Mouse (Mus musculus): ENCODE results near the gene Ntrk3. TPM values are rescaled to one million over a fixed set of nuclear protein-coding genes. Genes with fewer than 3 reads are reported as not detected.

Gene Ntrk3
- polyA plus RNA-seq, 1 experiment from 2014 or later = 2.9 TPM

DNA sequence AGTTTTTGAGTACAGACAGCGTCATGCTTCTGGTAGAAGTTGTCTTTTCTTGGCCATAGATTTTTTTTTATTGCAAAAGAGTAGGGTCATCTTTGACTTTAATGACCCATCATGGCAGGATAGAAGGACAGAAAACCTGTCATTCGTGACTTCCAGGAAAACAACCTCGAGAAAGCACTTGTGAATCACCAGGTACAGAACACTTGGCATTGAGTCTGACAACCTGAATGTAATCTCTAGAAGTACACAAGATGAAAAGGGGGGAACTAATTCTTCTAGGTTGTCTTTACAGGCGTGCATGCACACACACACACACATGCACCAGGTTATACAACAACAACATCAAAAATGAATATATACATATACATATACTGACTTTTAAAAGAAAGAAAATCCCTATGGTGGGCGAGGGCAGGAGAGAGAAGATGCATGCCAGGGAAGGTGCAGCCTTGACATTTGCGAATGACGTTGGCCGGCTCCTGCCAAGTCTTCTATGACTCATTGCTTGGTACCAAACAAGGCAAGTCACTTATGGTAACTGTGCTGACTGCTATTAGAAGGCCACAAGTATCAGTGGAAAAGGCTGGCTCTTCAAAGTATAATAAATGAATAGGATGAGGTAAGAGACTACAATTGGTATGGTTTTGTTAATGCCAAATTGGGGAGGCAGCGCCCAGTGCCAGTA lies 217.4 kb downstream of the Ntrk3 start:
- Histone ChIP-seq H3K9ac (no peak overlapping the region), H3K4me1 (replicated peaks) (no peaks in the 10 kb centered on the region), H3K4me2 (replicated peaks) (no peak overlapping the region), H3K36me3 (no peaks in the 10 kb centered on the region), H3K27ac (no peak overlapping the region), H3K27me3 (replicated peaks) (no peaks in the 10 kb centered on the region), H3K9me3 (no peaks in the 10 kb centered on the region), H3K4me3 (replicated peaks) (no peak overlapping the region)
- ATAC-seq = no peak
- WGBS = 91% methylated on average over 9 of the region's 9 CpGs

DNA sequence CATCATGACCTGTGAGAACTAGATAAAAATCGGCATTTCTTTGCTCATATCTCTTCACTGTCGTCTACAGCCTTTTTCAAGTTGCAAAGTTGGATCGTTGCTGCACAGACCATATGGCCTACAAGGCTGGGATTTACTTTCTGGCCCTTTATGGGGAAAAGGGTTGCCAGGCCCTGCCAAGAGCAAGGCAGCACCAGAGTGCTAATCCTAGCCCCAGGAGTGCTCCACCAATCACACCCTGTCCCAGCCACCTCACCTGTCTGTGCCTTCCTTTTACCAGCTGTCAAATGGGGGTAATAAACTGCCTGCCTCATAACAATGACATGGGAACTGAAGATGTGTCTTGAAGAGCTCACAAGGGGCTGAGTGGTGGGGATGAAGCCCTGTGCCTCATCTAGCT lies 218.1 kb downstream of the Ntrk3 start:
- no peaks in the 10 kb centered on the region for H3K36me3 ChIP-seq
- no peaks in the 10 kb centered on the region for H3K9me3 ChIP-seq
- WGBS = 73% methylated on average over 3 of the region's 3 CpGs
- H3K27ac ChIP-seq = no peak overlapping the region
- H3K4me3 ChIP-seq (replicated peaks) = no peak overlapping the region
- ATAC-seq = no peak
- H3K4me1 ChIP-seq (replicated peaks) = no peaks in the 10 kb centered on the region
- no peak overlapping the region for H3K9ac ChIP-seq
- H3K4me2 ChIP-seq (replicated peaks) = no peak overlapping the region
- H3K27me3 ChIP-seq (replicated peaks) = no peaks in the 10 kb centered on the region

DNA sequence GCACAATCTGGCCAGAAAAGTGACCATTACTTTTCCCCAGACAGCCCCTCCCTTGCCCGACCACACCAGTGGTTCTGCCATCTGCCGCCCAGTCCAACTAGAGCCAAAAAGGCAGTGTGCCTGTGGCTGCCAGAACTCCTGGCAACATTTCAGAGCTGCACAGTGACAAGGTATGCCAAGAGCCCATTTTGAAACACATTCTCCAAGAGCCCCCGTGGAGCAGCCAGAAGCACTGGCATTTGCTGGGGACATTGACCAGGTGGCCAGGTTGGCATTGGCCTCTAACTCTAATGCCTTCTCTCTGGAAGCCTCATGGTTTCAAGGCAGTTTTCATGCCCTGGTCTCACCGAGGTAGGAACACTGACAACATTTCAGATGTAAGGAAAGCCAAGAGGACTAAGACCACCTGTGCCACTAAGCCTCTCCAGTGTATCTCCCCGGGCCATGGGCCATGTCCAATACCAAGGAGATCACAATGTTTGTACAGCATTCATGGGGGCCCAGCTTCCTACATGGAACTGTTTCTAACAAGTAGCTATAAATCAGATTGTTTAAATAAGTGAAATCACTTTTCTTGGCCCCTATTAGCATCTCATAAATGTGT lies 218.9 kb downstream of the Ntrk3 start:
- no peak overlapping the region for H3K27ac ChIP-seq
- no peaks in the 10 kb centered on the region for H3K9me3 ChIP-seq
- H3K27me3 ChIP-seq (replicated peaks) = no peaks in the 10 kb centered on the region
- H3K36me3 ChIP-seq = no peaks in the 10 kb centered on the region
- 82% methylated on average over 5 of the region's 5 CpGs for WGBS
- H3K4me1 ChIP-seq (replicated peaks) = no peaks in the 10 kb centered on the region
- no peak overlapping the region for H3K4me3 ChIP-seq (replicated peaks)
- no peak for ATAC-seq
- H3K4me2 ChIP-seq (replicated peaks) = no peak overlapping the region
- no peak overlapping the region for H3K9ac ChIP-seq

DNA sequence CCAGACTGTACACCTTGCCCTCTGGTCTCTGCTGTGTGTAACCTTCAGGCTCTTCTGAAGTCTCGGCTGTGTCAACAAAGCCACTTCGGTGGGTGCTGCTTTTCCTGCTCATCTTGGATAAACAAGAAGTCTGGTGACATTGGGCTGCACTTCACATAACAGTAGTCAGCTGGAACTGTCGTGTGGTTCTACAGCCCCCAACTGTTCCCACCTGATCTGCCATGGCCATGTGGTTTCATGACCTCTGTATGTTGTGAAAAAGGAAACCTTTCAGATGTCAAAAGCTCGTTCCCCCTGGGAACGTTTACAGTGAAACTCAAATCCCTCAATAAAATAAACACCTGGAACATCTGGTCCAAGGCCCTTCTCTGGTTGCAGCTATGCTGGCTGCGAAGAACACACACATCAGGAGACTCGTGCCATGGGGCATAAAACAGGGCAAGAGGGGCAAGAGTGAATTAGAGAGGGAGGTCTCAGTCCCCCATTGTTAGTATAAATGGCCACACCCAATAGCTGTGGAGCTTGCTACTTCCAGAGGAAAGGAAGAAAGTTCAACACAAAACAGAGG lies 222.7 kb downstream of the Ntrk3 start:
- Histone ChIP-seq H3K36me3 (no peaks in the 10 kb centered on the region), H3K4me2 (replicated peaks) (no peak overlapping the region), H3K4me1 (replicated peaks) (no peaks in the 10 kb centered on the region), H3K9me3 (no peaks in the 10 kb centered on the region), H3K4me3 (replicated peaks) (no peak overlapping the region), H3K27me3 (replicated peaks) (no peaks in the 10 kb centered on the region), H3K9ac (no peak overlapping the region), H3K27ac (no peak overlapping the region)
- no peak for ATAC-seq
- 39% methylated on average over 7 of the region's 7 CpGs for WGBS

DNA sequence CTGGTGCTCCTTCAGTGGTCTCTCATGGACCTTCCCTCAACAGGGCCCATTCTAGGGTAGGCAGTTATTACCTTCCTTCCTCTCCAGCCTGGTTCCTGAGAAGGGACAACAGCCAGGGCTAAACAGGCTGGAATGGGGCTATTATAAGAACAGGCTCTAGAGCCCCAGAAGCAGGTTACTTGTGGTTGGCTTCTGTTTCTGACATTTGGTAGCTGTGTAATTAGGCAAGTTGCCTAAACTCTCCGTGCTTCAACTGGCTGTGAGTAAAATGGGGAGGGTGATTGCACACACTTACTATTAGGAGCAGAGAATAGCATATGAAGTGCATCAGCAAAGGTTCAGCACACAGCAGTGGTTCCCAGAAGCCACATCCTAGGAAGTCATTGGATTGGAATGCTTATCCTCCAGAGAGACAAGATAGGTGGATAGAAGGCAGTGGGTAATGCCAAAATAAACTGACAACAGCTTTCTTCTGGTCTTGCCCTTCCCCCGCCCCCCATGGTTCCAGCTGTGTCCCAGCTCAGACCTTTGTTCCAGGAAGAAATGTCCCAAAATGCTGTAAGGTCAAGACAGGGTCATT lies 230.7 kb downstream of the Ntrk3 start:
- H3K4me2 ChIP-seq (replicated peaks) = no peak overlapping the region
- H3K27me3 ChIP-seq (replicated peaks) = no peaks in the 10 kb centered on the region
- no peaks in the 10 kb centered on the region for H3K36me3 ChIP-seq
- H3K27ac ChIP-seq = no peak overlapping the region
- H3K9me3 ChIP-seq = no peaks in the 10 kb centered on the region
- no peak for ATAC-seq
- H3K4me1 ChIP-seq (replicated peaks) = no peaks in the 10 kb centered on the region
- H3K4me3 ChIP-seq (replicated peaks) = no peak overlapping the region
- 65% methylated on average over 2 of the region's 2 CpGs for WGBS
- no peak overlapping the region for H3K9ac ChIP-seq

DNA sequence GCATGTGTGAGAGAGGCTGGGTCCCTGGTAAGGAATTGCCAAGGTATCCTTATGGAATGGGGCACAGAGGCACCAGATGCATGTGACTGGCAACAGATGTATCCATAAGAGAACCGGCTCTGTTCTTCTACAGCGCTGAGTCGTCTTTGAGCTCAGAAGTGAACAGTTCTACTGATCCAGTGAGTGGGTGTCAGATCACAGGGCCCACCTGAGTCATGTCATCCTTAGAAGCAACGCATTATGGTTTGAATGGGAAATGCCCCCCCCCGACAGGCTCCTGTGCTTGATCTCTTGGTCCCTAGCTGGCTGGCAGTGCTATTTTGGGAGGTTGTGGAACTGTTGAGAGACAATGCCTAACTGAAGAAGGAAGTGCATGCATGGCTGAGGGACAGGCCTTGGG lies 236.9 kb downstream of the Ntrk3 start:
- no peak for ATAC-seq
- Histone ChIP-seq H3K4me2 (replicated peaks) (no peak overlapping the region), H3K9ac (no peak overlapping the region), H3K27me3 (replicated peaks) (no peaks in the 10 kb centered on the region), H3K4me3 (replicated peaks) (no peak overlapping the region), H3K27ac (no peak overlapping the region), H3K36me3 (no peaks in the 10 kb centered on the region), H3K9me3 (no peaks in the 10 kb centered on the region), H3K4me1 (replicated peaks) (no peaks in the 10 kb centered on the region)
- WGBS = 85% methylated on average over 5 of the region's 5 CpGs

DNA sequence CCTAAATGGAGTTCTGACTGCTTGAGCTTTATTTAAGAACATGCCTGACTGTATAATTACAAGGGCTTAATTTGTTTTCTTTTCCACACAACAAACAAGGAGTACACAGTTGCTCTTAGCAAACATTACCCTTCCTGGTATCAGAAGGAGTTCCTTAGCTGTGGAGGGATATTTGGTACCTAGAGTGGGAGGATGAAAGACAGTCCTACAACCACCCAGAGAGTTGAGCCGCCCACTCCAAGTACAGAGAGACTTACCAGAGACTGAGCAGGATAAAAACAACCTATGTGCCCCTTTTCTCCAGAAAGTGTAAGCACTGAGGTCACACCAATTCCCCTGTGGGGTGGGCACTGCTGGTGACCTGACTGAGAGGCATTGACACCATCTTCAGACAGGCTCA lies 237.8 kb downstream of the Ntrk3 start:
- H3K9ac ChIP-seq = no peak overlapping the region
- H3K27me3 ChIP-seq (replicated peaks) = no peaks in the 10 kb centered on the region
- no peak overlapping the region for H3K27ac ChIP-seq
- H3K4me2 ChIP-seq (replicated peaks) = no peak overlapping the region
- H3K4me3 ChIP-seq (replicated peaks) = no peak overlapping the region
- WGBS = 83% methylated on average over 1 of the region's 1 CpGs
- no peaks in the 10 kb centered on the region for H3K4me1 ChIP-seq (replicated peaks)
- no peak for ATAC-seq
- H3K36me3 ChIP-seq = no peaks in the 10 kb centered on the region
- H3K9me3 ChIP-seq = no peaks in the 10 kb centered on the region

DNA sequence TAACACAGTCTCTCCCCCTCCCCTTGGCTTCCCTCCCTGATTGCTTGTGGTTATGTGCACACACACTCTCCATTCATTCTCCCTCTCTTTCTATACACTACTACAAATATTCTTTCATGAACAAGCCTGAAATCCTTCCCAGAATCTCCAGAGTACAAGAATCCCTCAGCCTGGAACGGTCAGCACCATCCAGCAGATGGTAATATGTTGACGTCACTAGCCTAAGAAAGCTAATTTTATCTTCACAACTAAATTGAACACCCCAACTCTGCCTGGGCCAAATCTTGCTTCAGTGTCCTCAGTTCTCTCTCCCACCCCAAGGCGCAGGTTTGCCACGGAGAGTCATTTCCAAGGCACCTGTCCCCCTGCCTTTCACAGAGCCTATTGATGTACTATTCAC lies 239.5 kb downstream of the Ntrk3 start:
- H3K4me2 ChIP-seq (replicated peaks) = no peak overlapping the region
- no peak overlapping the region for H3K27ac ChIP-seq
- H3K27me3 ChIP-seq (replicated peaks) = no peaks in the 10 kb centered on the region
- no peaks in the 10 kb centered on the region for H3K4me1 ChIP-seq (replicated peaks)
- no peaks in the 10 kb centered on the region for H3K9me3 ChIP-seq
- no peak for ATAC-seq
- WGBS = 87% methylated on average over 4 of the region's 4 CpGs
- H3K36me3 ChIP-seq = no peaks in the 10 kb centered on the region
- no peak overlapping the region for H3K4me3 ChIP-seq (replicated peaks)
- no peak overlapping the region for H3K9ac ChIP-seq

DNA sequence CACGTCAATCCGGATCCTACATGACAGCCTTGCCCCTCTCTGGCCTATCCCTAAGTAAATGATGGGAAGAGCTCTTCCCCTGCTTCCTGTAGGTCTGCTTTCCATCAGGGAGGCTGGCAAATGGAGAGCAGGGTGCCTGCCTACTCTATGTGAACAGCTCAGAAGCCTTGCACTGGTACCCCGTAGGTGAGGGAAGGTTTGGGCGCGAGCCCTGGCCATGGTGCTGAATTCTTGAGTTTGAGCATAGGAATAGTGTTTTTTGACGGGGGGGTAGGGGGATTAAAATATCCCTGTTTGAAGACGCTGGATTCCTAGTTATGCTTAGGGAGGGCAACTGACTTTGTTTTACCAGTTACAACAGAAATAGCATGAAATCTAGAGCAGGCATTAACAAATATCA lies 240.0 kb downstream of the Ntrk3 start:
- 38% methylated on average over 7 of the region's 7 CpGs for WGBS
- Histone ChIP-seq H3K4me2 (replicated peaks) (no peak overlapping the region), H3K9me3 (no peaks in the 10 kb centered on the region), H3K27me3 (replicated peaks) (no peaks in the 10 kb centered on the region), H3K4me3 (replicated peaks) (no peak overlapping the region), H3K4me1 (replicated peaks) (no peaks in the 10 kb centered on the region), H3K27ac (no peak overlapping the region), H3K9ac (no peak overlapping the region), H3K36me3 (no peaks in the 10 kb centered on the region)
- ATAC-seq = no peak

DNA sequence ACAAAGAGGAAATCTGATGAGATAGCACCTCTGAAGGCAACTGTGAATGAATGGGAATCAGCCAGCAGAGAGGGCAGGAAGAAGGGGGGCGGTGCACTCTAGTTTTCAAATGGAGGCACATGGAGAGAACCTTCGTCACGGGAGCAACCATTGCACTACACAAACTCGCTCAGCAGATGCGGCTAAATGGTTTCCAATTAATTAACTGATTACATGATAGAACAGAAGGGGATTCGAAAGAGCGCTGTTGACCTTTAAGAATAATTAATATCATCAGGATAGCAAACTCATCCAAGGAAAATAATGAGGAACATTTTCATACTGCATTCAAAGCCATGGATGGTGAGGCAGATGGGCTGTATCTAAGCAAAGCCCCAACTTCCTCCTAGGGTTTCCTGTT lies 244.2 kb downstream of the Ntrk3 start:
- H3K4me1 ChIP-seq (replicated peaks) = no peaks in the 10 kb centered on the region
- no peak for ATAC-seq
- no peak overlapping the region for H3K4me3 ChIP-seq (replicated peaks)
- H3K27ac ChIP-seq = no peak overlapping the region
- H3K9me3 ChIP-seq = no peaks in the 10 kb centered on the region
- no peaks in the 10 kb centered on the region for H3K27me3 ChIP-seq (replicated peaks)
- 88% methylated on average over 7 of the region's 7 CpGs for WGBS
- H3K36me3 ChIP-seq = no peaks in the 10 kb centered on the region
- H3K4me2 ChIP-seq (replicated peaks) = no peak overlapping the region
- no peak overlapping the region for H3K9ac ChIP-seq

DNA sequence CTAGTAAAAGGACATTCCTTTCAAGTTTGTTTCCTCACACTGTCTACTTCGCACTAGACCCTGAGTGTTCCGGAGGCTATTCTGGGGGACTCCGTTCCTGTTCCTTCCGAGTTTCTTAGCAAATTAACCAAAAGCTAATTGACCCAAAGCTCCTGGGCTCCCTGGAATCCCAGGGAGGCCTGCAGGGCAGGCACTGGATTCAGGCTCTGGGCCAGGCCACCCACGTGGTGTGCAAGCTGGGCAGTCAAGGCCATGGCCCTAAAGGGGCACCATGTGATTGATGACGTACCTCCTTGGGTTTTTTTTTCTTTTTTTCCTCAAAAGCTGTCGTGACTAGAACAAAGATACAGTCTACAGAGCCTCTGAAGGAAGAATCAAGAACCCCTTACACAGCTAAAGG lies 246.6 kb downstream of the Ntrk3 start:
- Histone ChIP-seq H3K27me3 (replicated peaks) (no peaks in the 10 kb centered on the region), H3K9me3 (no peaks in the 10 kb centered on the region), H3K4me2 (replicated peaks) (no peak overlapping the region), H3K36me3 (no peaks in the 10 kb centered on the region), H3K9ac (no peak overlapping the region), H3K4me3 (replicated peaks) (no peak overlapping the region), H3K4me1 (replicated peaks) (no peaks in the 10 kb centered on the region), H3K27ac (no peak overlapping the region)
- no peak for ATAC-seq
- WGBS = 50% methylated on average over 7 of the region's 7 CpGs

DNA sequence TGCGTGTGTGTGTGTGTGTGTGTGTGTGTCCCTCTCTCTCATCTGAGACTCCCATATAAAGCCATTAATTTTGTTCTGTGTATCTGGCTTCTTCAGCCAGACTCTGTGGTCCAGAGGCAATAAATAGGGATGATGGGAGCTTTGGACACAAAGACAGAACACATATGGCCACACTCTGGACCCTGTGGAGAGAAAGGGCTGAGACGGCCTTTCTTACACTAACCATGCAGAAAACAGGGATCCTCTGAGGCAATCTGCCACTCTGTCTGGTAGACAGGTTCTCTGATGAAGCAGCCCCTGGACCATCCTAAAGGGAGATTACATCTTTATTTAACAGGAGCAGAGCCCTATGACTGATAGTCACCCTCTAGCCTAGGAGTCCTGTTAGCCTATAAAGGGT lies 253.5 kb downstream of the Ntrk3 start:
- Histone ChIP-seq H3K4me3 (replicated peaks) (no peak overlapping the region), H3K4me2 (replicated peaks) (no peak overlapping the region), H3K9me3 (no peaks in the 10 kb centered on the region), H3K27me3 (replicated peaks) (no peaks in the 10 kb centered on the region), H3K36me3 (no peaks in the 10 kb centered on the region), H3K27ac (no peak overlapping the region), H3K4me1 (replicated peaks) (no peaks in the 10 kb centered on the region), H3K9ac (no peak overlapping the region)
- 81% methylated on average over 2 of the region's 2 CpGs for WGBS
- ATAC-seq = no peak

DNA sequence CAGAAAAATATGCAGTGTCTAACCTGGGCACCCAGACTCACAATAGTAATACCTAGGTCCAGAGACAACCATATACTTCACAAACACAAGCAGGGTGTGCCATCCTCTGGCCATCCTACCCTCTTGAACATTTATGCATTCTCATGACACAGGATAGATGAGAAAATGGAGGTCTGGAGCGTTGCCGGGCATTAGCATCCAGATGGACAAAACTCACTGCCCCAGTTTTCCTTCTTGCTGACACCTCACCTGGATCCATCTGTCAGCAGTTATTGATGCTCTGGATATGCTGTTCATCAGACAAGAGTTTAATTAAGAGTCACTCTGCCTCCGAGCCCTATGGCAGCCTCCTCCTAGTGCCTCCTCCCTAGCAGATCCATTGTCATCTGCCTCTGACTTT lies 254.1 kb downstream of the Ntrk3 start:
- no peaks in the 10 kb centered on the region for H3K9me3 ChIP-seq
- H3K27me3 ChIP-seq (replicated peaks) = no peaks in the 10 kb centered on the region
- H3K4me1 ChIP-seq (replicated peaks) = no peaks in the 10 kb centered on the region
- H3K36me3 ChIP-seq = no peaks in the 10 kb centered on the region
- no peak overlapping the region for H3K4me3 ChIP-seq (replicated peaks)
- no peak for ATAC-seq
- H3K4me2 ChIP-seq (replicated peaks) = no peak overlapping the region
- 86% methylated on average over 3 of the region's 3 CpGs for WGBS
- H3K9ac ChIP-seq = no peak overlapping the region
- H3K27ac ChIP-seq = no peak overlapping the region
